Mouse (Mus musculus): ENCODE results near the gene Myo10.

DNA sequence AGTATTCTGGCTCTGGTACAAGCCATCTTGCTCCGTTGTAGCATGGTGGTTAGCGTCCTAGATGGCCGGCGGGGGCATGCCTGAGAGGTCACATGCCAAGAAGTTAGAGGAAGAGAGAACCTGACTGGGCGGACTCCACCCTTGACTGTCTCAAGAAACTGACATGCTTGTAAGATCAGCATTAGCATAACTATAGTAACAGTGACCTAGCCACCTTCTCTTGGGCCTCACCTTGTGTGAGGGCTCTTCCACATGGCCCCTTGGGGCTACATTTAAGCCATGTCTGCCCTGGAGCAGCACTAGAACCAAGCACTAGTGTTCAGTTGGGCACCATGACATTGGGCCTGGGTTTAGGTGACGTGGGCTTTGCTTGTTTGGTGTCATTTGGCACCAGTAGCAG, 102.2 kb downstream of the Myo10 start:
- TF ChIP-seq CTCF (IDR thresholded peaks at IDR 0.05; ENCODE audit: borderline replicate concordance, control insufficient read depth, extremely low read depth, insufficient read depth, low read length, poor library complexity) (no peak), POLR2A (IDR thresholded peaks at IDR 0.05; ENCODE audit: control insufficient read depth, extremely low read depth, insufficient read depth, low read length, poor library complexity) (no peak)
